Mouse (Mus musculus): ENCODE data around the gene Atp7b. TPM values are rescaled to one million over a fixed set of nuclear protein-coding genes. Genes with fewer than 3 reads are reported as not detected.

Atp7b gene
- polyA plus RNA-seq (2015; fragmentation: Nextera tagmentation; extraction: Ambion mirVana) = 0.99 and 1.3 TPM in 2 replicates

DNA sequence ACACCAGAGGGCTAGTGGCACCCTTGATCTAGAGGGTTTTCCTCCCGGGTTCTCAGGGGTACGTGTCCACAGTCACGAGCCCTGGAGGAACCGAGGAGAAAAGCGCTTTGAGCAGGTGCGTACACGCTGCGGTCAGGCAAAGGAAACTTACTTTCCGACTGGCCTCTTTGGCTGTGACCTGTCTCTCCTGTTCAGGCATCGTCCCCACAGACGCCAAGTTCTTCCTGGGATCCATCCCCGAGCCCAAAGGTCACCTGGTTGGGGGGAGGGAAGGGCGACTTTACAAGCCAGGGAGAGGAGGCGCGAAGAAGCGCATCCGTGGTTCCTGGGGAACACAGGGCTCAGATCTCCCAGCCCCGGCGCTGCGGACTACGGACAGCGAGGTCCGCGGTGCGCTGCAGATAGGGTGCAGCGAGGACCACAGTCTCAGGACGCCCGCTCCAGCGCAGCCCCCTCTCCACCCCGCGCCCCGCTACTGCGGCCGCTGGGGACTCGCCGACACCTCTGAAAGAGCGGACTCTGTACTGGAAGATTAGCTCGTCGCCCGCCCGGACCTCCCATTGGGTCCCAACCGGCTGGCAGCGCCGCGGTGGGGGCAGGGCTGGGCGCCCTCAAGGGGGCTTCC is at the start of gene Atp7b:
Gene Atp7b, minus strand, starts transcription at position 485 of the 625 bp plus-strand sequence.
- peak within 1 kb of the TSS; percentile 64 for H3K4me3 ChIP-seq
- peak within 1 kb of the TSS; percentile 68 for H3K9ac ChIP-seq
- H3K4me1 ChIP-seq (replicated peaks) = peaks cover 11% of the 10 kb centered on the region
- H3K27me3 ChIP-seq = peaks cover 12% of the 10 kb centered on the region
- H3K36me3 ChIP-seq = peaks cover 15% of the 10 kb centered on the region
- H3K9me3 ChIP-seq = no peaks in the 10 kb centered on the region
- peak within 1 kb of the TSS; percentile 83 for H3K4me2 ChIP-seq
- no peak within 1 kb of the TSS for H3K27ac ChIP-seq (replicated peaks)
- under 1% methylated on average over 45 of the region's 46 CpGs for WGBS
- peak; percentile 95 for ATAC-seq (ENCODE audit: low read depth)

DNA sequence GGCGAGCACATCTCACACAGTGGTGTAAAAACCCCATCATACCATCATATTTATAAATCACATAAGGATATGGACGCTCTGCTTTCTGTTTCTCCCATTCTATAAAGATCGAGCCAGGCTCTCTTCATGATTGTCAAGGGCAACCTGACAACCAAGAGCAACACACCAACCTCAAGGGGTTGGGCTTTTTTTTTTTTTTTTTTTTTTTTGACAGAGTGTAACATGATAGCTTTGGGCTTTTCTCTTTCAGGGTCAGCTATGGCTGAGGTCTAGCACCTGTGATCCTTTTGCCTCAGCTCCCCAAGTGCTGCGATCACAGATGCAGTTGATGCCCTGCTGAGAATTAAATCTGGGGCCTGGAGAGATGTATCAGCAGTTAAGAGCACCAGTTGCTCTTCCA is 46.9 kb upstream of the Atp7b start:
- H3K36me3 ChIP-seq = no peaks in the 10 kb centered on the region
- no peaks in the 10 kb centered on the region for H3K27me3 ChIP-seq
- ATAC-seq (ENCODE audit: low read depth) = no peak
- no peak overlapping the region for H3K4me2 ChIP-seq
- 81% methylated on average over 4 of the region's 4 CpGs for WGBS
- H3K27ac ChIP-seq (replicated peaks) = no peak overlapping the region
- no peaks in the 10 kb centered on the region for H3K4me1 ChIP-seq (replicated peaks)
- H3K9me3 ChIP-seq = no peaks in the 10 kb centered on the region
- H3K9ac ChIP-seq = no peak overlapping the region
- H3K4me3 ChIP-seq = no peak overlapping the region

DNA sequence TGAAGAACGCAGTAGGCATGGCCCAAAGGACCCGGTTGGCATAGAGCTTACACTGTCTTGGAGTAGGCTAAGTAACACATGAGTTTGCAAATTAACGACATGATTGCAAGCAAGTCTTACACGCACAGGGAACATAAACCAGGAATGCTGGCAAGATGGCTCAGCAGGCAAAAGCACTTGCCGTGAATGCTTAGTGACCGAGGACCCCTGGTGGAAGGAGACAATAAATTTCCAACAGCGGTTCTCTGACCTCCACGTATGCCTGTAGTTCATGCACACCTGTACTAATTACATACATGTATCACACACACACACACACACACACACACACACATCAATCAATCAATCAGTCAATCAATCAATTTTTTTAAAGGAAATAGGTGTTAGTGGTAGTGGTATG is 31.5 kb upstream of the Atp7b start:
- no peak for ATAC-seq (ENCODE audit: low read depth)
- H3K36me3 ChIP-seq = no peaks in the 10 kb centered on the region
- H3K9ac ChIP-seq = no peak overlapping the region
- WGBS = 36% methylated on average over 8 of the region's 8 CpGs
- H3K4me1 ChIP-seq (replicated peaks) = no peaks in the 10 kb centered on the region
- no peaks in the 10 kb centered on the region for H3K9me3 ChIP-seq
- no peaks in the 10 kb centered on the region for H3K27me3 ChIP-seq
- no peak overlapping the region for H3K4me2 ChIP-seq
- no peak overlapping the region for H3K4me3 ChIP-seq
- H3K27ac ChIP-seq (replicated peaks) = no peak overlapping the region

DNA sequence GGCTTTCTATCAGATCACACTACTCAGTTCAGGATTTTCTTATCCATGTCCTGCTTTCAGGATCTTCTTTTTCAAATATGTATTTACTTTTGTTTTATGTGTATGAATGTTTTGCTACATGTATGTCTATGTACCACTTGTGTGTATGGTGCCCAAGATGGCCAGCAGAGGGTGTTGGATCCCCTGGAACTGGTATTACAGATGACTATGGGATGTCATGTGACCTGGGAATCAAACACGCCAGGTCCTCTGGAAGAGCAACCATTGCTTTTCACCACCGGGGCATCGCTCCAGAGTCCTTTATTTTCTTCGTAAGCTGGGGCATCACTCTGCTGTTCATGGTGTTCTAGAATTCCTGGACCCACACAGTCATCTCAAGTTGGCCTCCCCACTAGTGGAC is 29.1 kb upstream of the Atp7b start:
- no peaks in the 10 kb centered on the region for H3K4me1 ChIP-seq (replicated peaks)
- no peak overlapping the region for H3K4me3 ChIP-seq
- H3K4me2 ChIP-seq = no peak overlapping the region
- no peak overlapping the region for H3K27ac ChIP-seq (replicated peaks)
- ATAC-seq (ENCODE audit: low read depth) = no peak
- H3K27me3 ChIP-seq = no peaks in the 10 kb centered on the region
- H3K9ac ChIP-seq = no peak overlapping the region
- WGBS = 88% methylated on average over 4 of the region's 4 CpGs
- no peaks in the 10 kb centered on the region for H3K36me3 ChIP-seq
- no peaks in the 10 kb centered on the region for H3K9me3 ChIP-seq

DNA sequence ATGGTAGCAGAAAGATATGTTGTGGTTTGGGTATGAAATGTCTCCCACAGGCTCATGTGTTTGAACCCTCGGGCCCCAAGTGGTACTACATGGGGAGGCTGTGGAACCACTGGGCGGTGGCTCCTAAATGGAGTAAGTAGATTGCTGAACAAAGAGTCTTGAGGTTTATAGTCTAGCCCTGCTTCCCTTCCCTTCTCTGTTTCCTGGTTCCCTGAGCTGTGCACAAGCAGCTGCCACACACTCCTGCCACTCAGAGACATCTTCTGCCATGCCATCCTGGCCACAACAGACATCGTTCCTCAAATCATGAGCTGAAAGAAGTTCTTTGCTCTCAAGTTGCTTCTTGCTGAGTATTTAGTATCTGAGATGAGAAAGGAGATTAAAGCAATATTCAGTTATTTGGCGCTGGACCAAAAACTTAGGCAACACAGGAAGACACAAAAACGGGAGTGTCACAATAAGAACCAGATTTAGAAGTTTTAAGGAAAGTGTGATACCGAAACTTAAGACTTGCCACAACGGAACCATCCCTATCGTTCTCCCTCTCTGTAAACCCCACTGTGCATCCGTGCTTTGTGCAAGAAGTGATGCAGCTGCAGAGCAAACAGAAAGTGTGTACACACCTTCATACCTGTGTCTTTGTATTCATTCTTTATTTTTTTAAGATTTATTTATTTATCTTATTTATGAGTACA is 19.4 kb upstream of the Atp7b start:
- no peak for ATAC-seq (ENCODE audit: low read depth)
- 86% methylated on average over 9 of the region's 9 CpGs for WGBS
- H3K4me1 ChIP-seq (replicated peaks) = no peaks in the 10 kb centered on the region
- no peaks in the 10 kb centered on the region for H3K36me3 ChIP-seq
- no peaks in the 10 kb centered on the region for H3K27me3 ChIP-seq
- no peak overlapping the region for H3K4me2 ChIP-seq
- no peak overlapping the region for H3K27ac ChIP-seq (replicated peaks)
- no peak overlapping the region for H3K9ac ChIP-seq
- no peaks in the 10 kb centered on the region for H3K9me3 ChIP-seq
- no peak overlapping the region for H3K4me3 ChIP-seq

DNA sequence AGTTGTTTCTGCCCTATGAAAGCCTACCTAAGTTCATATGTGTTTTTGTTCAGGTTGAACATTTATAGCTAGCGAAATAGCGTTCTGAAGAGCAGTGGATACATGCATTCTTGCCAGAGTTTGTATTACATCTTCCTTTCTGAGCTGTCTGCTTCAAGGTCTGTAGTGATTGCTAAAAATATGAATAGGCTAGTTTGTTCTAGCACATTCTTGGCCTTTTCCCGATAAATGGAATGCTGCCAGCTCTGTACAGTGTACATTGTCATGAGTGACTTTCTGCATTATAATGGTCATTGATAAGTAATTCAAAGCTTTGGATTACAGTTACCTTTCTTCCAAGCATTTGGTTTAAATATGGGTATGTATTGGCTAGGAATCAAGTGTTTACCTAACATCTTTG is 1.0 kb upstream of the Atp7b start:
- Histone ChIP-seq H3K36me3 (peaks cover 27% of the 10 kb centered on the region), H3K4me2 (peak overlapping the region; percentile 74), H3K27me3 (peaks cover 12% of the 10 kb centered on the region), H3K27ac (replicated peaks) (no peak overlapping the region), H3K4me3 (peak overlapping the region; percentile 64), H3K4me1 (replicated peaks) (peaks cover 11% of the 10 kb centered on the region), H3K9me3 (no peaks in the 10 kb centered on the region), H3K9ac (peak overlapping the region; percentile 68; the same call in 1 of the 2 replicates)
- 9% methylated on average over 3 of the region's 3 CpGs for WGBS
- no peak for ATAC-seq (ENCODE audit: low read depth)

DNA sequence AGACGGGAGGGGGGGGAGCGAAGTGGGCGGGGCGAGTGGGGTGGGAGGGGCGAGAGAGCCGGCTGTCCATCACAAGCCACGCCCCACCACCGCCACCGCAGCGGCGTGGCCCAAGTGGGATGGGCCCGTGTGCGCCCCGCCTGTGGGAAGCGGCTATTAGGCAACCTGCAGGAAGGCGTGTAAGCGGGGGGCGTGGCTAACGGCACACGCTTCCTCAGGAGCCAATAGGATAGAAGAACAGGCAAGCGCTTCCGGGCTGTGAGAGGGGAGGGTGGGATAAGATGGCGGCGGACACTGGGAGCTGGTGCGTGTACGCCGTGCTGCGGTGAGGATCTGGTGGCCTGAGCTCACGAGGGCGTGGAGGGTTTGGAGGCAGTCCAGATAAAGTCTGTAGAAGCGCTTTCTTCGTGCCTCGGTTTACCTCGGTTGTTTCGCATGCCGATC is 363 bp upstream of the Atp7b start, which contains the start of gene Alg11:
Gene Alg11, plus strand, starts transcription at position 276 of the 444 bp plus-strand sequence.
- ATAC-seq (ENCODE audit: low read depth) = peak; percentile 100
- Histone ChIP-seq H3K4me3 (peak within 1 kb of the TSS; percentile 64), H3K4me1 (replicated peaks) (peaks cover 11% of the 10 kb centered on the region), H3K27ac (replicated peaks) (no peak within 1 kb of the TSS), H3K4me2 (peak within 1 kb of the TSS; percentile 83), H3K9me3 (no peaks in the 10 kb centered on the region), H3K27me3 (peaks cover 12% of the 10 kb centered on the region), H3K9ac (peak within 1 kb of the TSS; percentile 68), H3K36me3 (peaks cover 21% of the 10 kb centered on the region)
- under 1% methylated on average over 36 of the region's 36 CpGs for WGBS

DNA sequence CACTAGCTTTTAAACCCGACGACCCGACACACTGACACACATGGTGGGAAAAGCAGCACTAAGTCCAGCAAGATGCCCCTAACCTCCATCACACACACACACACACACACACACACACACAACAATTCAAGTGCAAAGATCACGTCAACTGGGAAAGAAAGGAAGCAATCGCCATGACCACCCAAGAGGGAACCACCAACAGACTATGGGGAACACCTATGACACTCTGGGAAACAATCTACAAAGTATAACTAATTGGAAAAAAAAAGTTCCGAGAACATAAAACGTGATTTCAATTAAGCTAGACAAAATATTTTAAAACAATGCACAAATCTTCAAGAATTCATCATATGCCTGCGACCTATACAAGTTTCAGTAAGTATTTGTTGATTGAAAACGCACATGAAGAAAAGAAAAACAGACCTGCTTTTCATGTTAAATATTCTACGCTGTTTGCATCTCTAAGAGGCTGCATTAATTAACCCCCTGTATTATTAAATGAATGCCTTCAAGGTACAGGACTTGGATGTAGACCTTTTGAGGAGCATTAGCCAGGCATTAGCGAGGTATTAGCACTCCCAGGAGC is 859 bp downstream of the Atp7b start:
- H3K27me3 ChIP-seq = peaks cover 12% of the 10 kb centered on the region
- H3K36me3 ChIP-seq = peaks cover 9% of the 10 kb centered on the region
- H3K4me3 ChIP-seq = peak overlapping the region; percentile 64
- H3K9ac ChIP-seq = peak overlapping the region; percentile 68; the same call in 1 of the 2 replicates
- H3K4me1 ChIP-seq (replicated peaks) = peaks cover 11% of the 10 kb centered on the region
- peak overlapping the region; percentile 83 for H3K4me2 ChIP-seq
- no peak overlapping the region for H3K27ac ChIP-seq (replicated peaks)
- 37% methylated on average over 11 of the region's 11 CpGs for WGBS
- ATAC-seq (ENCODE audit: low read depth) = no peak
- H3K9me3 ChIP-seq = no peaks in the 10 kb centered on the region

GRCm38 (mm10) chr8:22058368-22058767 is 1.7 kb downstream of the Atp7b start:
- Histone ChIP-seq H3K36me3 (peaks cover 4% of the 10 kb centered on the region; the same call in 1 of the 2 replicates), H3K27me3 (peaks cover 12% of the 10 kb centered on the region), H3K9ac (no peak overlapping the region), H3K4me2 (no peak overlapping the region), H3K9me3 (no peaks in the 10 kb centered on the region), H3K27ac (replicated peaks) (no peak overlapping the region), H3K4me1 (replicated peaks) (peaks cover 11% of the 10 kb centered on the region), H3K4me3 (no peak overlapping the region)
- no peak for ATAC-seq (ENCODE audit: low read depth)
- 84% methylated on average over 9 of the region's 9 CpGs for WGBS

- Histone ChIP-seq H3K36me3 (no peaks in the 10 kb centered on the region), H3K4me2 (no peak overlapping the region), H3K4me3 (no peak overlapping the region), H3K9ac (no peak overlapping the region), H3K9me3 (no peaks in the 10 kb centered on the region), H3K4me1 (replicated peaks) (peaks cover 11% of the 10 kb centered on the region), H3K27me3 (peaks cover 12% of the 10 kb centered on the region), H3K27ac (replicated peaks) (no peak overlapping the region)
- 81% methylated on average over 3 of the region's 3 CpGs for WGBS
- ATAC-seq (ENCODE audit: low read depth) = no peak
Measured at GRCm38 (mm10) chr8:22056850-22057249, 3.3 kb downstream of the Atp7b start.

GRCm38 (mm10) chr8:22055492-22055877 is 4.6 kb downstream of the Atp7b start:
- H3K27me3 ChIP-seq = peaks cover 12% of the 10 kb centered on the region
- H3K4me3 ChIP-seq = no peak overlapping the region
- H3K4me1 ChIP-seq (replicated peaks) = peaks cover 4% of the 10 kb centered on the region; the same call in 1 of the 2 replicates
- ATAC-seq (ENCODE audit: low read depth) = no peak
- H3K27ac ChIP-seq (replicated peaks) = no peak overlapping the region
- no peak overlapping the region for H3K9ac ChIP-seq
- no peaks in the 10 kb centered on the region for H3K9me3 ChIP-seq
- no peaks in the 10 kb centered on the region for H3K36me3 ChIP-seq
- H3K4me2 ChIP-seq = no peak overlapping the region
- 96% methylated on average over 2 of the region's 2 CpGs for WGBS
